Mouse (Mus musculus): ENCODE measurements at regions not wholly inside any gene's neighbourhood (a gene's known extent, or its start where the extent isn't known, plus 50 kb on each side); places are given as distances from the start of the nearest gene placed in this dataset.
"Not testable (repeated sequence)": the region's sequence is repeated elsewhere in the genome, so short reads cannot be mapped to it uniquely, and the experiment has no call there.

DNA sequence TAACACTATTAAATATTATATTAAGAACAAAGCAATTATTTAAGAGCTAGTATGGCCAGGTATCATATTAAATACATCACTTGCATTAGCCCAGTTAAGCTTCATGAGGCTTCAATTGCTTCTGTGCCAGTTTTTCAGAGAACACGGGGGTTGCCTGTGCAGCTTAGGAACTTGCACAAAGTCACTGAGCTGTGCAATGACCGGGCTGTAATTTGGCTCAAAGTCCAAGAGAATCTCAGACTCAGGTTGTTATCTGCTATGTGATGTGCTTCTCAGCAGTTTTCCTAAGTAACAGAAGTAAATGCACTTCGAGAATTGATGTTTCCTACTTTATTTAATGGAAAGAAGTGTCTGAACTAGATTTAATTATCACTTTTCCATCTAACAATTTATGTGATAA lies 711.5 kb downstream of the Rapgef2 start:
- DNase-seq (ENCODE audit: low spot score in 2 of 2) = no peak

DNA sequence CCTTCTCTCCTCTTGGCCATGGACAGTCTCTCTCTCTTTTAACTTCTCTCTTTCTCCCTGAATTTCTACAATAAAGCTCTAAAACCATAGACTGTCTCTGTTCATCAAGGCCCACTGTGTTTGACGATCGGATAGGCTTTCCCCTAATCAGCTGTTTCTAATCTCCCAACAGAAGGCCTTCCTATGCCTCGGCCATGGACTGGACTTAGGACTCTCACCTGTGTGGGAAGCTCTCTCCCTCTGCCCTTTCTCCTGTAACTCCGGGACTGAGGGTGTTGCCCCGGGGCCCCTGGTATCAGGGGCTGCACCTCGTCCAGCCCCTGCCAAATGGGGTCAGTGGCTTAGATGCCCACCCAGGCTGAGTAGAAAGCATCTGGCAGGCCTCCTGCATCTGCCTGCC lies 713.0 kb downstream of the Rapgef2 start:
- no peak for DNase-seq (ENCODE audit: low spot score in 2 of 2)

- not testable (repeated sequence) for DNase-seq (ENCODE audit: low spot score in 2 of 2)
Observed at GRCm38 (mm10) chr3:78564926-78565325, 721.4 kb downstream of the Rapgef2 start.

Measured in adrenal gland, adult 18-20 months (tissue).